Mouse (Mus musculus): Measurements from ENCODE around the gene Iqsec1. TPM values are rescaled to one million over a fixed set of nuclear protein-coding genes. Genes with fewer than 3 reads are reported as not detected.
A peak's percentile ranks its signal among the peaks of the same experiment; 100 is the strongest.

Iqsec1 gene
- polyA plus RNA-seq, 1 experiment from 2014 or later = 16.3 TPM

- peaks cover 41% of the 10 kb centered on the region for H3K4me1 ChIP-seq
- ATAC-seq (ENCODE audit: low FRiP score, low read depth) = no peak
- H3K4me3 ChIP-seq = no peak overlapping the region
- H3K27ac ChIP-seq (replicated peaks) = 0 out of 2 replicates have a peak overlapping the region, but pooled peaks have one; percentile 0
- H3K9ac ChIP-seq (replicated peaks) = no peak overlapping the region
- 87% methylated on average over 3 of the region's 3 CpGs for WGBS
- no peak overlapping the region for H3K4me2 ChIP-seq (replicated peaks)
- H3K9me3 ChIP-seq = no peaks in the 10 kb centered on the region
- H3K27me3 ChIP-seq = no peaks in the 10 kb centered on the region
- no peaks in the 10 kb centered on the region for H3K36me3 ChIP-seq
These were observed 260.7 kb downstream of the Iqsec1 start for GRCm38 (mm10) chr6:90727826-90728225.

GRCm38 (mm10) chr6:90726711-90727122, 261.8 kb downstream of the Iqsec1 start:
- no peak overlapping the region for H3K4me2 ChIP-seq (replicated peaks)
- H3K36me3 ChIP-seq = no peaks in the 10 kb centered on the region
- H3K27me3 ChIP-seq = no peaks in the 10 kb centered on the region
- H3K4me3 ChIP-seq = no peak overlapping the region
- WGBS = 74% methylated on average over 2 of the region's 2 CpGs
- no peak overlapping the region for H3K27ac ChIP-seq (replicated peaks)
- no peaks in the 10 kb centered on the region for H3K9me3 ChIP-seq
- no peak overlapping the region for H3K9ac ChIP-seq (replicated peaks)
- no peak for ATAC-seq (ENCODE audit: low FRiP score, low read depth)
- H3K4me1 ChIP-seq = peaks cover 44% of the 10 kb centered on the region

- Histone ChIP-seq H3K27me3 (no peaks in the 10 kb centered on the region), H3K4me2 (replicated peaks) (no peak overlapping the region), H3K9ac (replicated peaks) (no peak overlapping the region), H3K4me1 (peaks cover 44% of the 10 kb centered on the region), H3K36me3 (no peaks in the 10 kb centered on the region), H3K27ac (replicated peaks) (peak overlapping the region; percentile 68), H3K9me3 (no peaks in the 10 kb centered on the region), H3K4me3 (no peak overlapping the region)
- ATAC-seq (ENCODE audit: low FRiP score, low read depth) = peak; percentile 55
- 50% methylated on average over 1 of the region's 1 CpGs for WGBS
These were observed 263.0 kb downstream of the Iqsec1 start for GRCm38 (mm10) chr6:90725526-90725925.

- H3K4me2 ChIP-seq (replicated peaks) = no peak overlapping the region
- H3K27me3 ChIP-seq = no peaks in the 10 kb centered on the region
- ATAC-seq (ENCODE audit: low FRiP score, low read depth) = no peak
- no peak overlapping the region for H3K27ac ChIP-seq (replicated peaks)
- peaks cover 32% of the 10 kb centered on the region for H3K4me1 ChIP-seq
- WGBS = 83% methylated on average over 3 of the region's 3 CpGs
- H3K9me3 ChIP-seq = no peaks in the 10 kb centered on the region
- no peak overlapping the region for H3K4me3 ChIP-seq
- H3K9ac ChIP-seq (replicated peaks) = no peak overlapping the region
- H3K36me3 ChIP-seq = no peaks in the 10 kb centered on the region
These were observed 265.5 kb downstream of the Iqsec1 start for GRCm38 (mm10) chr6:90722993-90723392.

- H3K4me1 ChIP-seq = peaks cover 37% of the 10 kb centered on the region
- no peak overlapping the region for H3K27ac ChIP-seq (replicated peaks)
- WGBS = 73% methylated on average over 5 of the region's 5 CpGs
- H3K9me3 ChIP-seq = no peaks in the 10 kb centered on the region
- H3K4me2 ChIP-seq (replicated peaks) = no peak overlapping the region
- ATAC-seq (ENCODE audit: low FRiP score, low read depth) = no peak
- no peak overlapping the region for H3K4me3 ChIP-seq
- no peaks in the 10 kb centered on the region for H3K36me3 ChIP-seq
- H3K27me3 ChIP-seq = no peaks in the 10 kb centered on the region
- no peak overlapping the region for H3K9ac ChIP-seq (replicated peaks)
These were observed 267.3 kb downstream of the Iqsec1 start for GRCm38 (mm10) chr6:90720996-90721746.

GRCm38 (mm10) chr6:90720201-90720600, 268.3 kb downstream of the Iqsec1 start:
- Histone ChIP-seq H3K4me1 (peaks cover 38% of the 10 kb centered on the region), H3K27ac (replicated peaks) (no peak overlapping the region), H3K4me2 (replicated peaks) (no peak overlapping the region), H3K9ac (replicated peaks) (no peak overlapping the region), H3K27me3 (no peaks in the 10 kb centered on the region), H3K36me3 (no peaks in the 10 kb centered on the region), H3K9me3 (no peaks in the 10 kb centered on the region), H3K4me3 (no peak overlapping the region)
- no peak for ATAC-seq (ENCODE audit: low FRiP score, low read depth)
- 62% methylated on average over 3 of the region's 3 CpGs for WGBS

GRCm38 (mm10) chr6:90719402-90719801, 269.1 kb downstream of the Iqsec1 start:
- Histone ChIP-seq H3K36me3 (no peaks in the 10 kb centered on the region), H3K4me1 (peaks cover 40% of the 10 kb centered on the region), H3K4me3 (no peak overlapping the region), H3K9me3 (no peaks in the 10 kb centered on the region), H3K27me3 (no peaks in the 10 kb centered on the region), H3K27ac (replicated peaks) (no peak overlapping the region), H3K4me2 (replicated peaks) (no peak overlapping the region), H3K9ac (replicated peaks) (no peak overlapping the region)
- WGBS = 92% methylated on average over 6 of the region's 6 CpGs
- no peak for ATAC-seq (ENCODE audit: low FRiP score, low read depth)

GRCm38 (mm10) chr6:90718477-90718876, 270.0 kb downstream of the Iqsec1 start:
- Histone ChIP-seq H3K4me1 (peaks cover 49% of the 10 kb centered on the region), H3K9ac (replicated peaks) (no peak overlapping the region), H3K27ac (replicated peaks) (no peak overlapping the region), H3K4me3 (no peak overlapping the region), H3K36me3 (no peaks in the 10 kb centered on the region), H3K9me3 (no peaks in the 10 kb centered on the region), H3K27me3 (no peaks in the 10 kb centered on the region), H3K4me2 (replicated peaks) (no peak overlapping the region)
- 82% methylated on average over 3 of the region's 3 CpGs for WGBS
- no peak for ATAC-seq (ENCODE audit: low FRiP score, low read depth)

GRCm38 (mm10) chr6:90717711-90718110, 270.8 kb downstream of the Iqsec1 start:
- H3K27me3 ChIP-seq = no peaks in the 10 kb centered on the region
- ATAC-seq (ENCODE audit: low FRiP score, low read depth) = no peak
- H3K9me3 ChIP-seq = no peaks in the 10 kb centered on the region
- no peak overlapping the region for H3K9ac ChIP-seq (replicated peaks)
- H3K36me3 ChIP-seq = no peaks in the 10 kb centered on the region
- no peak overlapping the region for H3K4me3 ChIP-seq
- WGBS = 61% methylated on average over 1 of the region's 1 CpGs
- H3K4me2 ChIP-seq (replicated peaks) = no peak overlapping the region
- no peak overlapping the region for H3K27ac ChIP-seq (replicated peaks)
- H3K4me1 ChIP-seq = peaks cover 50% of the 10 kb centered on the region

GRCm38 (mm10) chr6:90716853-90717252, 271.6 kb downstream of the Iqsec1 start:
- 55% methylated on average over 4 of the region's 4 CpGs for WGBS
- no peaks in the 10 kb centered on the region for H3K27me3 ChIP-seq
- no peaks in the 10 kb centered on the region for H3K36me3 ChIP-seq
- H3K4me3 ChIP-seq = peak overlapping the region; percentile 68
- H3K4me2 ChIP-seq (replicated peaks) = peak overlapping the region; percentile 92
- no peak overlapping the region for H3K9ac ChIP-seq (replicated peaks)
- no peak overlapping the region for H3K27ac ChIP-seq (replicated peaks)
- H3K9me3 ChIP-seq = no peaks in the 10 kb centered on the region
- ATAC-seq (ENCODE audit: low FRiP score, low read depth) = no peak
- peaks cover 56% of the 10 kb centered on the region for H3K4me1 ChIP-seq

- Histone ChIP-seq H3K4me2 (replicated peaks) (peak overlapping the region; percentile 92), H3K36me3 (no peaks in the 10 kb centered on the region), H3K27me3 (no peaks in the 10 kb centered on the region), H3K27ac (replicated peaks) (peak overlapping the region; percentile 75), H3K9ac (replicated peaks) (peak overlapping the region; percentile 77), H3K4me3 (peak overlapping the region; percentile 68), H3K9me3 (no peaks in the 10 kb centered on the region), H3K4me1 (peaks cover 63% of the 10 kb centered on the region)
- peak; percentile 76 for ATAC-seq (ENCODE audit: low FRiP score, low read depth)
- WGBS = 1% methylated on average over 49 of the region's 49 CpGs
These were observed 272.3 kb downstream of the Iqsec1 start for GRCm38 (mm10) chr6:90716066-90716704.

- peak overlapping the region; percentile 77 for H3K9ac ChIP-seq (replicated peaks)
- no peaks in the 10 kb centered on the region for H3K27me3 ChIP-seq
- H3K4me1 ChIP-seq = peaks cover 71% of the 10 kb centered on the region
- WGBS = 55% methylated on average over 4 of the region's 4 CpGs
- peak overlapping the region; percentile 92 for H3K4me2 ChIP-seq (replicated peaks)
- peak overlapping the region; percentile 68 for H3K4me3 ChIP-seq
- peak; percentile 66 for ATAC-seq (ENCODE audit: low FRiP score, low read depth)
- no peaks in the 10 kb centered on the region for H3K36me3 ChIP-seq
- no peaks in the 10 kb centered on the region for H3K9me3 ChIP-seq
- H3K27ac ChIP-seq (replicated peaks) = peak overlapping the region; percentile 75
These were observed 273.1 kb downstream of the Iqsec1 start for GRCm38 (mm10) chr6:90715245-90715905.
